Comparison of ENCODE assay signal across 22 mouse cellular contexts in the genomic region with DNA sequence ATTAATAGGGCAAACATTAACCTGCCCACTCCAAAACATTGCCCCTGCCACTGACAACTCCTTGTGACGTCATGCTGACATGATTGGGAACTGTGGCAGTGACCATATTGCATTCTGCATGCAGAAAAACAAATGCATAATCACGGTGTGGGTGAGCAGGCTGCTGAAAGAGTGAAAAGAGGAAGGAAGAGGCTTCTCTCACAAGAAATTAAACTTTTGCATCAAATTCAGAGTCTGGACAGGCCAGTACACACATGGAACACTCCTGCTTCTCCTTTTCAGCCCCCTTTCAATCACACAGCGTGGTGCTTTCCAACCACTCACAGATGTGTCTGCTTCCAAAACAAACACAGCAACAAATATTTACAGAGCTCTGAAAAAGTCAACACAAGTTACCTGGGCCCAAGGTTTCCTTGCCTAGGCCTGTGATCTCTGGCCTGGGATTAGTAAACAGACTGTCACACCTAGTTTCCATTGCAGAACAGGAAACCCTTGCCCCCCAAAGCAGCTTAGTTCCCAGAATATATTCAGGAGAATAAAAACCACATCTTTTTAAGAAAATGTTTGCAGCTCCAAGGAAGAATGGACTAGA. TPM values are rescaled to one million over a fixed set of nuclear protein-coding genes. Genes with fewer than 3 reads are reported as not detected.
DNase-seq lines count a peak whose midpoint lies in the region; ATAC-seq and TF ChIP-seq lines count a peak whose summit lies in the region.
"Had no signal": no experiment of that assay in that cellular context is flagged by ENCODE, and none has a peak within 500 bp of the region (broad histone marks: within the 10 kb centered on the region; RNA-seq: fewer than 3 reads in every experiment).

No protein-coding gene starts in this region.

- H3K4me3 ChIP-seq in hindbrain, embryonic 13.5 days: no peak overlapping the region
- no peak overlapping the region for H3K4me3 ChIP-seq in hindbrain, postnatal 0 days (ENCODE audit: low read length)
- H3K4me3 ChIP-seq in liver, embryonic 16.5 days (ENCODE audit: low read depth, low read length): no peak overlapping the region
- H3K4me3 ChIP-seq in stomach, postnatal 0 days (ENCODE audit: low read depth, low read length): no peak overlapping the region
- H3K4me3 ChIP-seq: embryonic facial prominence, embryonic 15.5 days; forebrain, embryonic 12.5 days; heart, embryonic 13.5 days; intestine, embryonic 15.5 days; kidney, embryonic 15.5 days; neural tube, embryonic 13.5 days had no signal

- H3K9me3 ChIP-seq in hindbrain, embryonic 13.5 days: no peaks in the 10 kb centered on the region
- no peaks in the 10 kb centered on the region for H3K9me3 ChIP-seq in hindbrain, postnatal 0 days (ENCODE audit: low read length)
- H3K9me3 ChIP-seq in liver, embryonic 16.5 days (replicated peaks; ENCODE audit: control insufficient read depth, low read length): no peaks in the 10 kb centered on the region
- H3K9me3 ChIP-seq in stomach, postnatal 0 days (ENCODE audit: control insufficient read depth, low read length): no peaks in the 10 kb centered on the region
- H3K9me3 ChIP-seq: embryonic facial prominence, embryonic 15.5 days; forebrain, embryonic 12.5 days; heart, embryonic 13.5 days; intestine, embryonic 15.5 days; kidney, embryonic 15.5 days; neural tube, embryonic 13.5 days had no signal

- TF ChIP-seq CTCF in hindbrain, postnatal 0 days (IDR thresholded peaks at IDR 0.05; ENCODE audit: low read depth): no peak
- TF ChIP-seq CTCF in stomach, postnatal 0 days (IDR thresholded peaks at IDR 0.05; ENCODE audit: low read depth): no peak

- no peak for ATAC-seq in hindbrain, embryonic 13.5 days (ENCODE audit: low FRiP score)
- no peak for ATAC-seq in hindbrain, postnatal 0 days
- peak; percentile 90 for ATAC-seq in granulocyte monocyte progenitor cell, adult 5-6 weeks (replicated peaks; ENCODE audit: poor library complexity, severe bottlenecking)
- peak; percentile 78 for ATAC-seq in liver, embryonic 16.5 days (ENCODE audit: low read depth)
- ATAC-seq in stomach, postnatal 0 days (ENCODE audit: low FRiP score, low TSS enrichment): peak; percentile 74
- ATAC-seq: activated CD4-positive, CD25-positive, alpha-beta regulatory T cell, adult 4 months; intestine, embryonic 15.5 days; Patski had no signal

- H3K4me2 ChIP-seq in hindbrain, embryonic 13.5 days: no peak overlapping the region
- no peak overlapping the region for H3K4me2 ChIP-seq in hindbrain, postnatal 0 days (ENCODE audit: low read depth, low read length)
- no peak overlapping the region for H3K4me2 ChIP-seq in liver, embryonic 16.5 days (ENCODE audit: low read depth, low read length)
- H3K4me2 ChIP-seq in stomach, postnatal 0 days (replicated peaks; ENCODE audit: low read depth): no peak overlapping the region
- H3K4me2 ChIP-seq: embryonic facial prominence, embryonic 15.5 days; forebrain, embryonic 12.5 days; heart, embryonic 13.5 days; intestine, embryonic 15.5 days; kidney, embryonic 15.5 days; lung, embryonic 14.5 days; midbrain, embryonic 11.5 days; neural tube, embryonic 13.5 days had no signal

- H3K9ac ChIP-seq in hindbrain, embryonic 13.5 days: no peak overlapping the region
- H3K9ac ChIP-seq in hindbrain, postnatal 0 days (replicated peaks; ENCODE audit: low read length): no peak overlapping the region
- no peak overlapping the region for H3K9ac ChIP-seq in liver, embryonic 16.5 days (ENCODE audit: low read depth, low read length)
- no peak overlapping the region for H3K9ac ChIP-seq in stomach, postnatal 0 days (ENCODE audit: low read length)
- H3K9ac ChIP-seq: embryonic facial prominence, embryonic 15.5 days; forebrain, embryonic 12.5 days; heart, embryonic 13.5 days; intestine, embryonic 15.5 days; kidney, embryonic 15.5 days; lung, embryonic 14.5 days; neural tube, embryonic 13.5 days had no signal

- 69% methylated on average over 3 of the region's 3 CpGs for WGBS in hindbrain, embryonic 13.5 days
- WGBS in hindbrain, postnatal 0 days: 64% methylated on average over 3 of the region's 3 CpGs
- WGBS in liver, embryonic 16.5 days (ENCODE audit: insufficient replicate concordance): 12% methylated on average over 3 of the region's 3 CpGs
- WGBS in stomach, postnatal 0 days: 50% methylated on average over 3 of the region's 3 CpGs

- TF ChIP-seq EP300 in stomach, postnatal 0 days (optimal IDR thresholded peaks at IDR 0.05): no peak

- 0 out of 2 replicates have a peak overlapping the region, but pooled peaks have one; percentile 23 for H3K27ac ChIP-seq in hindbrain, embryonic 13.5 days
- H3K27ac ChIP-seq in hindbrain, postnatal 0 days: no peak overlapping the region
- no peak overlapping the region for H3K27ac ChIP-seq in liver, embryonic 16.5 days (ENCODE audit: low read length)
- H3K27ac ChIP-seq in stomach, postnatal 0 days (replicated peaks): no peak overlapping the region
- H3K27ac ChIP-seq: embryonic facial prominence, embryonic 15.5 days; forebrain, embryonic 12.5 days; heart, embryonic 13.5 days; intestine, embryonic 15.5 days; kidney, embryonic 15.5 days had no signal

- peaks cover 7% of the 10 kb centered on the region; the same call in 1 of the 2 replicates for H3K27me3 ChIP-seq in hindbrain, embryonic 13.5 days
- no peaks in the 10 kb centered on the region for H3K27me3 ChIP-seq in hindbrain, postnatal 0 days (ENCODE audit: insufficient read depth, low read length)
- H3K27me3 ChIP-seq in liver, embryonic 16.5 days (ENCODE audit: control insufficient read depth, insufficient read depth, low read depth, low read length): no peaks in the 10 kb centered on the region
- H3K27me3 ChIP-seq in stomach, postnatal 0 days (ENCODE audit: control insufficient read depth, insufficient read depth, low read length): no peaks in the 10 kb centered on the region
- H3K27me3 ChIP-seq: embryonic facial prominence, embryonic 15.5 days; heart, embryonic 13.5 days; intestine, embryonic 15.5 days; kidney, embryonic 15.5 days; neural tube, embryonic 13.5 days had no signal

- H3K36me3 ChIP-seq in hindbrain, embryonic 13.5 days: no peaks in the 10 kb centered on the region
- no peaks in the 10 kb centered on the region for H3K36me3 ChIP-seq in hindbrain, postnatal 0 days (ENCODE audit: insufficient read depth, low read length)
- H3K36me3 ChIP-seq in liver, embryonic 16.5 days (ENCODE audit: control insufficient read depth, insufficient read depth): no peaks in the 10 kb centered on the region
- no peaks in the 10 kb centered on the region for H3K36me3 ChIP-seq in stomach, postnatal 0 days (ENCODE audit: control insufficient read depth, insufficient read depth, low read length)
- H3K36me3 ChIP-seq: embryonic facial prominence, embryonic 15.5 days; forebrain, embryonic 12.5 days; heart, embryonic 13.5 days; intestine, embryonic 15.5 days; kidney, embryonic 15.5 days; neural tube, embryonic 13.5 days had no signal

- no peak for DNase-seq in hindbrain, postnatal 0 days (ENCODE audit: low spot score)
- DNase-seq in stomach, postnatal 0 days (ENCODE audit: low spot score): peak; percentile 21
- no peak for DNase-seq in spleen, postnatal 4 days (ENCODE audit: low spot score in 2 of 2)
- no peak for DNase-seq in gastrocnemius, adult 18-20 months (ENCODE audit: low spot score)
- DNase-seq: adrenal gland, postnatal 14 days; cerebellum, adult 8-10 months; left cerebral cortex, postnatal 4 days; lung, embryonic 14.5 days; spleen, adult 18-20 months; thymus, postnatal 25 days had no signal

- H3K4me1 ChIP-seq in hindbrain, embryonic 13.5 days (replicated peaks): peaks cover 10% of the 10 kb centered on the region
- no peaks in the 10 kb centered on the region for H3K4me1 ChIP-seq in hindbrain, postnatal 0 days (ENCODE audit: insufficient read depth, low read length)
- no peaks in the 10 kb centered on the region; the same call in 1 of the 2 replicates for H3K4me1 ChIP-seq in liver, embryonic 16.5 days (ENCODE audit: control insufficient read depth, low read depth, low read length)
- no peaks in the 10 kb centered on the region for H3K4me1 ChIP-seq in stomach, postnatal 0 days (replicated peaks; ENCODE audit: control insufficient read depth, insufficient read depth)
- H3K4me1 ChIP-seq: embryonic facial prominence, embryonic 15.5 days; heart, embryonic 13.5 days; intestine, embryonic 15.5 days; kidney, embryonic 15.5 days had no signal

RNA-seq across cellular contexts. Expression of gene Tox3, which starts 43.4 kb away (rescaled TPM):
- 20.1 and 23.6 TPM in 2 replicates for polyA plus RNA-seq in hindbrain, embryonic 13.5 days (2015; fragmentation: Nextera tagmentation; extraction: Ambion mirVana)
- total RNA-seq in hindbrain, postnatal 0 days (2014; rRNA removed): 31.4 and 33.1 TPM in 2 replicates
- polyA plus RNA-seq in hindbrain, postnatal 0 days (2015; fragmentation: Nextera tagmentation; extraction: Ambion mirVana): 21.2 and 22.2 TPM in 2 replicates
- not detected in 2 replicates for total RNA-seq in granulocyte monocyte progenitor cell, adult 5-6 weeks (2014; fragmentation: Nextera tagmentation)
- not detected in 2 replicates for total RNA-seq in granulocyte monocyte progenitor cell, adult 5-6 weeks (2017)
- polyA plus RNA-seq in liver, embryonic 16.5 days (2015; fragmentation: Nextera tagmentation; extraction: Ambion mirVana): 0.05 and 0.07 TPM in 2 replicates
- 5.4 and 7.2 TPM in 2 replicates for polyA plus RNA-seq in stomach, postnatal 0 days (2015; fragmentation: Nextera tagmentation; extraction: Ambion mirVana)
- total RNA-seq in gastrocnemius, adult 18-20 months (2021): not detected
- polyA plus RNA-seq: activated CD4-positive, CD25-positive, alpha-beta regulatory T cell, adult 4 months had no signal

Comparison
In these comparisons a context has a peak if more than half of its experiments do, and no peak if none do; other contexts are left out.
1. ATAC-seq: peak in granulocyte monocyte progenitor cell, adult 5-6 weeks (single experiment), liver, embryonic 16.5 days (single experiment) and stomach, postnatal 0 days (single experiment); none in hindbrain, embryonic 13.5 days (single experiment) and hindbrain, postnatal 0 days (single experiment).